Mouse (Mus musculus): ENCODE data around the gene Gmeb2. TPM values are rescaled to one million over a fixed set of nuclear protein-coding genes. Genes with fewer than 3 reads are reported as not detected.

Gmeb2 gene
- polyA plus RNA-seq, 1 experiment from 2014 or later, result 11.8 TPM

- H3K4me2 ChIP-seq (ENCODE audit: low read depth, low read length), result no peak within 1 kb of the TSS
- H3K9me3 ChIP-seq (replicated peaks; ENCODE audit: control insufficient read depth, low read length), result no peaks in the 10 kb centered on the region
- no peak within 1 kb of the TSS for H3K4me3 ChIP-seq (replicated peaks; ENCODE audit: low read length)
- no peaks in the 10 kb centered on the region for H3K27me3 ChIP-seq (ENCODE audit: control insufficient read depth, insufficient read depth, low read length)
- ATAC-seq (ENCODE audit: insufficient read depth, low FRiP score), result no peak
- no peak within 1 kb of the TSS for H3K27ac ChIP-seq (ENCODE audit: low read length)
- H3K36me3 ChIP-seq (ENCODE audit: control insufficient read depth, insufficient read depth, low read length), result no peaks in the 10 kb centered on the region
- no peak within 1 kb of the TSS for H3K9ac ChIP-seq (ENCODE audit: low read length)
- 79% methylated on average over 3 of the region's 3 CpGs for WGBS
- no peaks in the 10 kb centered on the region for H3K4me1 ChIP-seq (ENCODE audit: control insufficient read depth, insufficient read depth, low read length)
These were observed 85.4 kb downstream of the Gmeb2 start, which contains the start of gene Ptk6 for GRCm38 (mm10) chr2:181202422-181202821. Ptk6 (minus strand) TSS chr2:181202789.

- H3K4me2 ChIP-seq (ENCODE audit: low read depth, low read length), result no peak overlapping the region
- WGBS, result 66% methylated on average over 3 of the region's 3 CpGs
- no peak for ATAC-seq (ENCODE audit: insufficient read depth, low FRiP score)
These were observed 86.2 kb downstream of the Gmeb2 start for GRCm38 (mm10) chr2:181201606-181202005.

More at GRCm38 (mm10) chr2:181201606-181202005, 86.2 kb downstream of the Gmeb2 start:
- Histone ChIP-seq H3K9ac (ENCODE audit: low read length) (no peak overlapping the region), H3K9me3 (replicated peaks; ENCODE audit: control insufficient read depth, low read length) (no peaks in the 10 kb centered on the region), H3K4me1 (ENCODE audit: control insufficient read depth, insufficient read depth, low read length) (no peaks in the 10 kb centered on the region), H3K27me3 (ENCODE audit: control insufficient read depth, insufficient read depth, low read length) (no peaks in the 10 kb centered on the region), H3K36me3 (ENCODE audit: control insufficient read depth, insufficient read depth, low read length) (no peaks in the 10 kb centered on the region), H3K27ac (ENCODE audit: low read length) (no peak overlapping the region), H3K4me3 (replicated peaks; ENCODE audit: low read length) (no peak overlapping the region)

Other genes starting within 250 kb of the Gmeb2 start
- 0.81 and 1.2 TPM in 2 replicates for gene Chrna4, start 244.5 kb downstream of the Gmeb2 start, polyA plus RNA-seq (2015; fragmentation: Nextera tagmentation; extraction: Ambion mirVana)
- 1.1 TPM in 2 replicates for gene Kcnq2, start 152.7 kb downstream of the Gmeb2 start, polyA plus RNA-seq (2015; fragmentation: Nextera tagmentation; extraction: Ambion mirVana)
- 0.10 and 0.17 TPM in 2 replicates for gene Eef1a2, start 131.0 kb downstream of the Gmeb2 start, polyA plus RNA-seq (2015; fragmentation: Nextera tagmentation; extraction: Ambion mirVana)
- 220 and 249 TPM in 2 replicates for gene Ppdpf, start 100.8 kb downstream of the Gmeb2 start, polyA plus RNA-seq (2015; fragmentation: Nextera tagmentation; extraction: Ambion mirVana)
- 0.56 and 0.70 TPM in 2 replicates for gene Ptk6, start 85.2 kb downstream of the Gmeb2 start, polyA plus RNA-seq (2015; fragmentation: Nextera tagmentation; extraction: Ambion mirVana)
- 0.19 and 0.40 TPM in 2 replicates for gene Srms, start 74.8 kb downstream of the Gmeb2 start, polyA plus RNA-seq (2015; fragmentation: Nextera tagmentation; extraction: Ambion mirVana)
- gene Fndc11, start 68.0 kb downstream of the Gmeb2 start, polyA plus RNA-seq (2015; fragmentation: Nextera tagmentation; extraction: Ambion mirVana), result 0.23 and 0.52 TPM in 2 replicates
- 1.9 and 2.8 TPM in 2 replicates for gene Helz2, start 46.0 kb downstream of the Gmeb2 start, polyA plus RNA-seq (2015; fragmentation: Nextera tagmentation; extraction: Ambion mirVana)
- 34.0 and 37.1 TPM in 2 replicates for gene Stmn3, start 26.5 kb upstream of the Gmeb2 start, polyA plus RNA-seq (2015; fragmentation: Nextera tagmentation; extraction: Ambion mirVana)
- 33.8 and 39.0 TPM in 2 replicates for gene Rtel1, start 31.7 kb upstream of the Gmeb2 start, polyA plus RNA-seq (2015; fragmentation: Nextera tagmentation; extraction: Ambion mirVana)
- gene Zgpat, start 76.9 kb upstream of the Gmeb2 start, polyA plus RNA-seq (2015; fragmentation: Nextera tagmentation; extraction: Ambion mirVana), result 34.5 and 35.6 TPM in 2 replicates
- gene Arfrp1, start 77.4 kb upstream of the Gmeb2 start, polyA plus RNA-seq (2015; fragmentation: Nextera tagmentation; extraction: Ambion mirVana), result 53.7 and 59.5 TPM in 2 replicates
- gene Lime1, start 92.0 kb upstream of the Gmeb2 start, polyA plus RNA-seq (2015; fragmentation: Nextera tagmentation; extraction: Ambion mirVana), result 17.8 and 19.9 TPM in 2 replicates
- 7.9 and 9.7 TPM in 2 replicates for gene Zbtb46, start 171.4 kb upstream of the Gmeb2 start, polyA plus RNA-seq (2015; fragmentation: Nextera tagmentation; extraction: Ambion mirVana)
- gene Abhd16b, start 205.2 kb upstream of the Gmeb2 start, polyA plus RNA-seq (2015; fragmentation: Nextera tagmentation; extraction: Ambion mirVana), result 0.12 and 0.16 TPM in 2 replicates
- gene Tpd52l2, start 209.1 kb upstream of the Gmeb2 start, polyA plus RNA-seq (2015; fragmentation: Nextera tagmentation; extraction: Ambion mirVana), result 139 and 142 TPM in 2 replicates
- 77.5 and 84.9 TPM in 2 replicates for gene Dnajc5, start 232.4 kb upstream of the Gmeb2 start, polyA plus RNA-seq (2015; fragmentation: Nextera tagmentation; extraction: Ambion mirVana)